Mouse (Mus musculus): ENCODE measurements around the gene Ctf1. TPM values are rescaled to one million over a fixed set of nuclear protein-coding genes. Genes with fewer than 3 reads are reported as not detected.

Gene Ctf1
- polyA plus RNA-seq, 1 experiment from 2014 or later: 4.1 TPM

DNA sequence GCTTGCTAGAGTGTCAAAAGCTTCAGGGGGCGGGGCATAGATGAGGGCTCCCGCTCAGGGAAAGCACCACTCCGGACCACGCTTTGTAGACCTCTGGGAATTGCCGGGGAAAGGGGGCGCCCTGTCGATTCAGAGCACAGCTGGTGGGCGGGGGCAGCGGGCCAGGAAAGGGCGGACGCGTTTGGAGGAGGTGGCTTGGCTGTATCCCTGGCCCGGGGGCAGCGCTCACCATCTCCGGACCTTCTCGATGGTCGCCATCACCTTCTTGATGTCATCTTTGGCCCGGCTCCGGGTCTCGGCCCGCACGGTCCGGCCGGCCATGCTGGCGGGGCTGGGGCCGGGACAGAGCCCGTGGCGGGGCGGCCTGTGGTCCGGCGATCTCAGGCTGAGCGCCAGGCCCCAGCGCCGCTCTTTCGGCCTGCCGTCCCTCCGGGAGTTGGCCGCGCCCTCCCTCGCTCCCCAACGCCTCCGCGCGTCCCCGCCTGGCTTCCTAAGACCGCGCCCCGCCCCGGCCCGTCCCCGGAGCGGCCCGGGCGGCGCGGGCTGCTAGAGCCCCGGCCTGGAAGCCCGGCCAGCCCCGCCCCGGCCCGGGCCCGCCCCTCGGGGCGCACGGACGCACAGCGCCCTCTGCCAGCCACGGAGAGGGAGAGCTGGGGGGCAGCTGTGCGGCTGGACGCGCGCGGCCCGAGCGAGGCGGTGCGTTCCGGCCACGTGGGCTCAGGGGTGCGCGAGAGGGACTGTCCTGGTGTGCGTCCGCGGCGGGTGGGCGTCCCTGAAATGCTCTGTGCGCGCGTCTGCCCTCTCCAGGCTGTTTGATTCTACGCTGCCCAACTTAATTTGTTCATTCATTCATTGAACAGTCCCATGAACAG, 4.1 kb upstream of the Ctf1 start, which contains the start of gene Bcl7c:
Gene Bcl7c (minus strand): TSS at position 727 of the 872 bp plus-strand sequence.
- peak; percentile 80 for TF ChIP-seq CTCF (IDR thresholded peaks at IDR 0.05; ENCODE audit: low read depth)
- under 1% methylated on average over 71 of the region's 90 CpGs for WGBS

GRCm38 (mm10) chr7:127709261-127709979, 3.1 kb upstream of the Ctf1 start:
- Histone ChIP-seq H3K4me3 (ENCODE audit: low read depth, low read length) (peak overlapping the region; percentile 80; the same call in 1 of the 2 replicates), H3K9ac (ENCODE audit: low read depth, low read length) (no peak overlapping the region), H3K9me3 (ENCODE audit: control insufficient read depth) (no peaks in the 10 kb centered on the region), H3K27me3 (replicated peaks; ENCODE audit: control insufficient read depth, insufficient read depth, low read length) (no peaks in the 10 kb centered on the region), H3K4me2 (replicated peaks; ENCODE audit: low read depth) (peak overlapping the region; percentile 86), H3K27ac (ENCODE audit: low read depth, low read length) (no peak overlapping the region), H3K4me1 (replicated peaks; ENCODE audit: control insufficient read depth, insufficient read depth, low read length) (peaks cover 10% of the 10 kb centered on the region; the same call in 1 of the 2 replicates), H3K36me3 (ENCODE audit: control insufficient read depth, insufficient read depth) (peaks cover 16% of the 10 kb centered on the region; the same call in 1 of the 2 replicates)
- no peak for ATAC-seq
- no peak for TF ChIP-seq CTCF (IDR thresholded peaks at IDR 0.05; ENCODE audit: low read depth)
- 77% methylated on average over 5 of the region's 5 CpGs for WGBS

More for the DNA sequence above, 4.1 kb upstream of the Ctf1 start, which contains the start of gene Bcl7c:
- Histone ChIP-seq H3K9ac (ENCODE audit: low read depth, low read length) (peak within 1 kb of the TSS; percentile 77), H3K27me3 (replicated peaks; ENCODE audit: control insufficient read depth, insufficient read depth, low read length) (no peaks in the 10 kb centered on the region), H3K4me3 (ENCODE audit: low read depth, low read length) (peak within 1 kb of the TSS; percentile 80), H3K4me1 (replicated peaks; ENCODE audit: control insufficient read depth, insufficient read depth, low read length) (peaks cover 9% of the 10 kb centered on the region; the same call in 1 of the 2 replicates), H3K36me3 (ENCODE audit: control insufficient read depth, insufficient read depth) (peaks cover 24% of the 10 kb centered on the region; the same call in 1 of the 2 replicates), H3K9me3 (ENCODE audit: control insufficient read depth) (no peaks in the 10 kb centered on the region), H3K27ac (ENCODE audit: low read depth, low read length) (peak within 1 kb of the TSS; percentile 95), H3K4me2 (replicated peaks; ENCODE audit: low read depth) (peak within 1 kb of the TSS; percentile 86)
- ATAC-seq: peak; percentile 81

DNA sequence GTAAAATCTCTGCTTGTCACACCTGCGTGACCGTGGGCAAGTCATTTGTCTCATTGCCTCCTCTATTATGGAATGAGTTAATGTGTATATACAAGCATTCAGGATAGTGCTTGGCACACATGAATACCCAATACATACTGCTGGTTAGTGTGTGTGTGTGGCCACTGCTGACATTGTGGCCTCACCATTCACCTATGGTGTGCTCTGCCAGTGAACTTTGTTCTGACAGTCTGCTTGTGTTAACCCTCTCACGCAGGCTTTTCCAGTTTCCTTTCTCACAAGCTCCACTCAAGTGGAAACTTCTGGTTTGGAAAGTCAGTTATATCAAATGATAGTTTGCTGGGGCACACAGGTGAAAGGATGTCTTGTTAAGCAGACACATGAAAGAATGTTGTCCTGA, 1.5 kb upstream of the Ctf1 start:
- Histone ChIP-seq H3K4me3 (ENCODE audit: low read depth, low read length) (no peak overlapping the region), H3K9me3 (ENCODE audit: control insufficient read depth) (no peaks in the 10 kb centered on the region), H3K27me3 (replicated peaks; ENCODE audit: control insufficient read depth, insufficient read depth, low read length) (no peaks in the 10 kb centered on the region), H3K4me2 (replicated peaks; ENCODE audit: low read depth) (no peak overlapping the region), H3K9ac (ENCODE audit: low read depth, low read length) (no peak overlapping the region), H3K27ac (ENCODE audit: low read depth, low read length) (no peak overlapping the region), H3K4me1 (replicated peaks; ENCODE audit: control insufficient read depth, insufficient read depth, low read length) (peaks cover 10% of the 10 kb centered on the region; the same call in 1 of the 2 replicates), H3K36me3 (ENCODE audit: control insufficient read depth, insufficient read depth) (peaks cover 2% of the 10 kb centered on the region; the same call in 1 of the 2 replicates)
- WGBS: 68% methylated on average over 3 of the region's 3 CpGs
- TF ChIP-seq CTCF (IDR thresholded peaks at IDR 0.05; ENCODE audit: low read depth): no peak
- no peak for ATAC-seq

DNA sequence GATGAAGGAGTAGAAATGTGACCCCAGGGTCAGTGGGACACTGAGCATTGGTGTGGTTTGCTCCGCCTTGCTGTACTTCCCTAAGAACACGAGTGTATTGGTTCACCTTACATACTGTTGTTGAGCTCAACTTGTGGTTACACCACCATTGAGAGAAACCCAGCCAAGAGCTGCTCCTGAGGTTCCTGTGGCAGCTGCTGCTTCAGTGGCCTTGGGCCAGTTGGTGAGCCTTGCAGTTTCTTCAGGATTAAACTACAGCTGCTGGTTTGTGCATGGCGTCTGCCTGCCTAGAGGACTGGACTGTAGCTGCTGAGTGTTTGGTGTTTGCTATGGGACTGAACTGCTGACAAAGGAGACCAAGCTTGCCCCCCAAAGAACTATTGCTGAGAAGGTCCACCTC, 1.1 kb upstream of the Ctf1 start:
- Histone ChIP-seq H3K4me3 (ENCODE audit: low read depth, low read length) (no peak overlapping the region), H3K27ac (ENCODE audit: low read depth, low read length) (no peak overlapping the region; the same call in 1 of the 2 replicates), H3K4me1 (replicated peaks; ENCODE audit: control insufficient read depth, insufficient read depth, low read length) (peaks cover 10% of the 10 kb centered on the region; the same call in 1 of the 2 replicates), H3K27me3 (replicated peaks; ENCODE audit: control insufficient read depth, insufficient read depth, low read length) (no peaks in the 10 kb centered on the region), H3K9me3 (ENCODE audit: control insufficient read depth) (no peaks in the 10 kb centered on the region), H3K4me2 (replicated peaks; ENCODE audit: low read depth) (no peak overlapping the region), H3K9ac (ENCODE audit: low read depth, low read length) (no peak overlapping the region), H3K36me3 (ENCODE audit: control insufficient read depth, insufficient read depth) (no peaks in the 10 kb centered on the region)
- no peak for TF ChIP-seq CTCF (IDR thresholded peaks at IDR 0.05; ENCODE audit: low read depth)
- WGBS: 47% methylated on average over 3 of the region's 3 CpGs
- no peak for ATAC-seq

DNA sequence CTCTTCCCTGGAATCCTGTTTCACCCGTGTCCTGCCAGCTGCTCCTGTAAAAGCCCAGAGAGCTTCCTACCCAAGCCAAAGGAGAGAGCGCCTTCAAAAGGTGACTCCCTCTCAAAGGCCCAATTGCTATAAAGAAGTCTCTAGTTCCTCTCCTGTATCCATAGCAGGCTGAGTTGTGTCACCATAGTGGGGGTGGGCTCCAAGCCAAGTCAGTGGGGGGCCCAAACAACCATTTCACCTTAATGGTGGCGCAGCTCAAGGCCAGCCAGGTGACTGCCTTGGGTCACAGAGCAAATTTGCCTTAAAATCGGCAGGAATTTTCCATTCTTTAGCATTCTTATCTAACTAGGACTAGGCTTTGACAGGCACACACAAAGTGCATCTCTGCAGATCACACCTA, 2.3 kb downstream of the Ctf1 start:
- H3K4me3 ChIP-seq (ENCODE audit: low read depth, low read length): no peak overlapping the region
- TF ChIP-seq CTCF (IDR thresholded peaks at IDR 0.05; ENCODE audit: low read depth): no peak
- peaks cover 13% of the 10 kb centered on the region for H3K4me1 ChIP-seq (replicated peaks; ENCODE audit: control insufficient read depth, insufficient read depth, low read length)
- no peak overlapping the region for H3K4me2 ChIP-seq (replicated peaks; ENCODE audit: low read depth)
- no peaks in the 10 kb centered on the region for H3K27me3 ChIP-seq (replicated peaks; ENCODE audit: control insufficient read depth, insufficient read depth, low read length)
- H3K9ac ChIP-seq (ENCODE audit: low read depth, low read length): no peak overlapping the region
- H3K27ac ChIP-seq (ENCODE audit: low read depth, low read length): no peak overlapping the region
- ATAC-seq: no peak
- no peaks in the 10 kb centered on the region for H3K36me3 ChIP-seq (ENCODE audit: control insufficient read depth, insufficient read depth)
- no peaks in the 10 kb centered on the region for H3K9me3 ChIP-seq (ENCODE audit: control insufficient read depth)
- WGBS: 81% methylated on average over 4 of the region's 4 CpGs

DNA sequence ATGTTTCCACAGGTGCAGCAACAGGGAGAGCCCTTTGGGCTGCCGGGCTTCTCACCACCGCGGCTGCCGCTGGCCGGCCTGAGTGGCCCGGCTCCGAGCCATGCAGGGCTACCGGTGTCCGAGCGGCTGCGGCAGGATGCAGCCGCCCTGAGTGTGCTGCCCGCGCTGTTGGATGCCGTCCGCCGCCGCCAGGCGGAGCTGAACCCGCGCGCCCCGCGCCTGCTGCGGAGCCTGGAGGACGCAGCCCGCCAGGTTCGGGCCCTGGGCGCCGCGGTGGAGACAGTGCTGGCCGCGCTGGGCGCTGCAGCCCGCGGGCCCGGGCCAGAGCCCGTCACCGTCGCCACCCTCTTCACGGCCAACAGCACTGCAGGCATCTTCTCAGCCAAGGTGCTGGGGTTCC, 4.5 kb downstream of the Ctf1 start:
- ATAC-seq: peak; percentile 43
- Histone ChIP-seq H3K9me3 (ENCODE audit: control insufficient read depth) (no peaks in the 10 kb centered on the region), H3K4me1 (replicated peaks; ENCODE audit: control insufficient read depth, insufficient read depth, low read length) (peaks cover 6% of the 10 kb centered on the region), H3K36me3 (ENCODE audit: control insufficient read depth, insufficient read depth) (no peaks in the 10 kb centered on the region), H3K27ac (ENCODE audit: low read depth, low read length) (no peak overlapping the region), H3K27me3 (replicated peaks; ENCODE audit: control insufficient read depth, insufficient read depth, low read length) (no peaks in the 10 kb centered on the region), H3K4me2 (replicated peaks; ENCODE audit: low read depth) (peak overlapping the region; percentile 59), H3K9ac (ENCODE audit: low read depth, low read length) (no peak overlapping the region; the same call in 1 of the 2 replicates), H3K4me3 (ENCODE audit: low read depth, low read length) (peak overlapping the region; percentile 19; the same call in 1 of the 2 replicates)
- TF ChIP-seq CTCF (IDR thresholded peaks at IDR 0.05; ENCODE audit: low read depth): peak; percentile 80
- WGBS: 6% methylated on average over 39 of the region's 41 CpGs

All from intestine, postnatal 0 days (tissue).